Mouse (Mus musculus) heart, postnatal 4 days (tissue): ENCODE data around the gene Pxk. TPM values are rescaled to one million over a fixed set of nuclear protein-coding genes. Genes with fewer than 3 reads are reported as not detected.
A peak's percentile ranks its signal among the peaks of the same experiment; 100 is the strongest.

Experiments
- DNase-seq: peaks from one replicate; pipeline ENCODE4 v3.0.0; 2021
- total RNA-seq, 2 experiments: library from RNA; stranded (reverse); gene quantifications; 2 replicates each; pipeline ENCODE4 v1.2.3; 2021

Pxk gene
- 10 to 100 TPM; 20.9 to 21.0 TPM for total RNA-seq

- peak; percentile 92 for DNase-seq
Measured at GRCm38 (mm10) chr14:8097978-8098686, at the start of gene Pxk. Pxk (plus strand) TSS chr14:8098211.

- no peak for DNase-seq
Measured at GRCm38 (mm10) chr14:8049334-8049733, 48.7 kb upstream of the Pxk start.

GRCm38 (mm10) chr14:8051869-8052268 is 46.1 kb upstream of the Pxk start:
- no peak for DNase-seq

- DNase-seq: no peak
Measured at GRCm38 (mm10) chr14:8052661-8053060, 45.4 kb upstream of the Pxk start.

GRCm38 (mm10) chr14:8054310-8055102 is 43.5 kb upstream of the Pxk start:
- DNase-seq: no peak

- no peak for DNase-seq
Measured at GRCm38 (mm10) chr14:8056076-8056475, 41.9 kb upstream of the Pxk start.

- no peak for DNase-seq
Measured at GRCm38 (mm10) chr14:8059938-8060337, 38.1 kb upstream of the Pxk start.

GRCm38 (mm10) chr14:8062076-8062475 is 35.9 kb upstream of the Pxk start:
- DNase-seq: no peak

- peak; percentile 39 for DNase-seq
Measured at GRCm38 (mm10) chr14:8062537-8063301, 35.3 kb upstream of the Pxk start.

GRCm38 (mm10) chr14:8063835-8064785 is 33.9 kb upstream of the Pxk start:
- DNase-seq: no peak

GRCm38 (mm10) chr14:8080165-8080679 is 17.8 kb upstream of the Pxk start, which contains the start of gene Rpp14:
Rpp14 (plus strand) TSS chr14:8080367.
- DNase-seq: peak; percentile 96

GRCm38 (mm10) chr14:8080718-8081117 is 17.3 kb upstream of the Pxk start:
- DNase-seq: peak; percentile 20

GRCm38 (mm10) chr14:8082949-8083348 is 15.1 kb upstream of the Pxk start:
- no peak for DNase-seq

GRCm38 (mm10) chr14:8089016-8089415 is 9.0 kb upstream of the Pxk start:
- no peak for DNase-seq

- no peak for DNase-seq
Measured at GRCm38 (mm10) chr14:8092573-8092972, 5.4 kb upstream of the Pxk start.

GRCm38 (mm10) chr14:8093427-8093826 is 4.6 kb upstream of the Pxk start:
- DNase-seq: no peak

GRCm38 (mm10) chr14:8094931-8095561 is 3.0 kb upstream of the Pxk start:
- DNase-seq: no peak

- peak; percentile 18 for DNase-seq
Measured at GRCm38 (mm10) chr14:8095562-8095950, 2.5 kb upstream of the Pxk start.

- DNase-seq: no peak
Measured at GRCm38 (mm10) chr14:8098687-8098995, 630 bp downstream of the Pxk start.

GRCm38 (mm10) chr14:8099561-8100021 is 1.6 kb downstream of the Pxk start:
- DNase-seq: no peak

GRCm38 (mm10) chr14:8101886-8102285 is 3.9 kb downstream of the Pxk start:
- no peak for DNase-seq
